Mouse (Mus musculus): ENCODE results near the gene Mmgt2.

Gene Mmgt2

DNA sequence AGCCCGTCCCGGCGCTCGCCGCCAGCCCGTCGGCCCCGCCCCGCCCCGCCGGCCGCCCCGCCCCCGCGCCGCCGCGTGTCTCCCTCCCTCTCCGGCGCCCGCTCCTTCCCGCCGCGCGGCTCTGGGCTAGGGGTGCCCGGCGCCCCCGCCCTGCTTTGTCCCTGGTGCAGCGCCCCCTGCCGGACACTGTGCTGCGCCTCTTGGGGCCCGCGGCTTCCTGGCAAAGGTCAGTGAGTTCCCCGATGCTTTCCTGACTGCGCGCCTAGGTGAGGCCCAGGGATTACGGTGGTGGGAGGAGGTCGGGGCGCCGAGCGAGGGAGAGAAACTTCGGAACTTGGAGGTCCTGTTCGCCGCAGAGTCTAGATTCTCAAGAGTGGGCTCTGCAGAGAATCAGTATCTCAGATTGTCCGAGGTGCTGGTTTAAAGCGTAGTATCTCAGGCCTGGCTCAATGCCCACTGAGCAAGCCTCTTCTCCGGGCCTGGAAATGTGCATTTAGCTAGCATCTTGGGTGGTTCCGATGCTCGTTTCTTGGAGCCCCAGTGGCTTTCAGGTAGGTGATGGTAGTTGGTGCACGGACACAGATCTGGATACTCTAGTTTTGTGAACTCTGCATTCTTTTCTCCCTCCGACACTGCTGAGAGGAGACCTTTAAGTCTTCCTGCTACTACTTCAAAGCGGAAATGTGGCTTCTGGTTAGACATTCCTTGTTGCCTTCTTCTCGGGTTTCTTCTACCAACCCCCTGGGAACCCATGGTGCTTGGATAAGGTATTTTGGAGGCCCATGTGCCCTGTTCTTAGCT, at the start of gene Mmgt2:
Gene Mmgt2, plus strand, starts transcription at position 74 of the 801 bp plus-strand sequence.
- DNase-seq (ENCODE audit: low spot score in 2 of 2) = peak; percentile 89 to 94

DNA sequence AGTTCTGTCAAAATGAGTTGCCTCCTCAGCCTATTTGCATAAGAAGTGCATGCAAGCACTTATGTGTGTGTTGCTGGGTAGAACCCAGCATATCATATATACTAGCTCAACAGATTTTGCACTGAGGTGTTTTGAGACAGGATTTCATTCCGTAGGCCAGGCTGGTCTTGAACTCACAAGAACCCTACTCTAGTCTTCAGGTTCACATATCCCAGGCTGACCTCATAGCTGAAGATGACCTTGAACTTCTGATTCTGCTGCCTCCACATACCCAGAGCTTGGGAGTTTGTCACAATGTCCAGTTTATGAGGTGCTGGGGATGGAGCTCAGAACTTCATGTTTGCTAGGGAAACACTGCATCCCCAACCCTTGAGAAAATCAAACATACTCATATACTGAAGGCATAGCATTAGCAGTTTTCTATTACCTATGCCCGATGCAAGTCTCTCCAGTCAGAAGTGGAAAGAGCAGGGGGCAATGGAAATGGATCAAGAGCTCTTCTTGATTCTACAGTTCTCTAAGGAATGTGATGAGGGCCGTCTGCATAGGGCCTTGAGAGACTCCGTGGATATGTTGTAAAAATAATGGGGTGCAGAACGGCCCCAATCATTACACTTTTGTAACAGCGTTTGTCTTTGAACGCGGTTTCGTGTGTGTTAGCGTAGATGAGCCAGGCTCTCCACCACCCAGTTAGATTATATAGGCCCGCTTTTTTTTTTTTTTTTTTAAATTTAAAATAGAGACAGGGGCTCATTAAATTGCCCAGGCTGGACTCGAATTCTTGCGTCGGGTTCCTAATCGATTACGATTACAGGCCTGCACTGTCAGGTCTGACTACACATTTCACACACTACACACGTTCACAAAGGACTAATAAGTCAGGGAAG, 46.5 kb upstream of the Mmgt2 start:
- no peak for DNase-seq (ENCODE audit: low spot score in 2 of 2)

DNA sequence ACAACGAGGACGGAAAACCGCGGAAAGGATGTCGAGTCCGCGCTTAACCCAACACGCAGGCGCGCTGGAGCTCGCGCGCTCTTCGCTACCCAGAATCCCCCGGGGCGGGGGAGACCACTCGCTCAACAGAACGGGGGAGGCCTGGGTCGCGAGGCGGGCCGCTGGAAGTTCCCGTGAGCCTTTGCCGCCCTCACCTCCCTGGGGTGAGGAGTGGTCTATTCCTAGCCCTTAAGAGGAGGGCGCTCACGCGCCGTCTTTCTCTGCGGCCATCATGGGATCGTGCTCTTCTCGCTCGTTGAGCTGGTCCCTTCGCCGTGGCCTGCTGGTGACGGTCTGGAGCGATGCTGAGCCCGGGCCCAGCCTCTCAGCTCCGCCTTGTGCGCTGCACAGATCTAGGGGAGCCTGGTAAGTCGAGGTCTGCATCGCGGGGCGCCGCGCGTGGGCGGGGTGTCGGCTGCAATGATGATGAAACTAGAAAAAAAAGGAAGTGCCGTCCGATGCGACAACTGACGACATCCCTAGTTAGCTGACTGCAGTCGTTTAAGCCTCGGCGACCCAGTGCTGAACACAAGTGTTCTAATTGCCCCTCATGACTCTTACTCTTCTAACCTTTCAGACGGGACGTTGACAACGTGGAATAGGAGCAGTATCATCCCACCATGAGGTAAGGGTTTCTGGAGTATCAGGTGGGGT, 45.7 kb upstream of the Mmgt2 start:
- peak; percentile 95 to 97 for DNase-seq (ENCODE audit: low spot score in 2 of 2)

DNA sequence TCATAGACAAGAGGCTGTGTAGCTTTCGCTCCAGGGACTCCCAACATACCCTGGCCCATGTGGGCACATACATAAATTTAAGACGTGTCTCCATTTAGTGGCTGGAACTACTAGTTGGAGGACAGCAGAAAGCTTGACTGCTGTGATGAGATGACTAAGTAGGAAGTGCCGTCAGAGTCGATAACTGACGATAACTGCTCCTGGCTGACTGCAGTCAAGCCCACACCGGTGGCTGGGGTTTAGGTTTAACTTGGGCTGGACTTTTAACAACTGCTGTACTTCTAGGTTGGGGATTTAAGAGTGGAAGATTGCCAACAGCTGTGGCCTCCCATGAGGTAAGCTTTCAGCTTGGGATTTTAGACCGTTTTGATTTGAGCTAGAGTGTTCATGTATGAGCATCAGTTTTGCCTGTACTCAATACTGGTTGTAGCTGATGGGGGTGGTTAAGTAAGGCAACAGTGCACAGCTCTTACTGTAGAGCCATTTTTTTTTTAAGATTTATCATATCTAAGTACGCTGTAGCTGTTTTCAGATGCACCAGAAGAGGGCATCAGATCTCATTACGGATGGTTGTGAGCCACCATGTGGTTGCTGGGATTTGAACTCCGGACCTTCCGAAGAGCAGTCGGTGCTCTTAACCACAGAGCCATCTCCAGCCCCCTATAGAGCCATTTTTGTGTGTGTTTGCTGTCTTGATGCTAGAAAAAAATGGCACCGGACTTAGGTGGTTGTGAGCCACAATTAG, 45.0 kb upstream of the Mmgt2 start:
- peak in 1 of 2 experiments; percentile 45 for DNase-seq (ENCODE audit: low spot score in 2 of 2)

DNA sequence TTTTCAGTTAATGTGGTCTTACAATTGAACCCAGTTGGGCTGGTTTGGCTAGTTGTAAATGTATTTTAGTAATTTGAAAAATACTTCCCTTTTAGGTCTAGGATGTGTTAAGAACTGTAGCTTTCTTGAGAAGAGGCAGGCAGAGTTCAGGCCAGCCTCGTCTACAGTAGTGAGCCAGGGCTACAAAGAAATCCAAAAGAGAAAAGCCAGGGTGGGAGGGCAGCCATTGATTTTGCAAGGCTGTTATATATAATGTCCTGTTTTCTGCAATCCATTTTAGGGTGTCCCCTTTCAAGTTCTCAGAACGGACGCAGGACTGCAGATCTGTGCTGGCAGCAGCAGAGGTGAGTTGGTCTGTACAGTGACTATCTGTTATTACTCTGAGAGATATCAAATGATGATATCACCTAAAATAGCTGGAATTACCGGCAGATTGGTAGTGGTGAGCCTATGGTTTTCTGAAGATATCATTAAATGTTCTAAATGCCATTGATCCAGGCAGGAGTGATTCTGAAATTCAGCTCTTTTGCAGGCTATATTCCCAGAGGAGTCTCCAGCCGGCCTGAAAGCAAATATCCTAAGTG, 44.2 kb upstream of the Mmgt2 start:
- no peak for DNase-seq (ENCODE audit: low spot score in 2 of 2)

DNA sequence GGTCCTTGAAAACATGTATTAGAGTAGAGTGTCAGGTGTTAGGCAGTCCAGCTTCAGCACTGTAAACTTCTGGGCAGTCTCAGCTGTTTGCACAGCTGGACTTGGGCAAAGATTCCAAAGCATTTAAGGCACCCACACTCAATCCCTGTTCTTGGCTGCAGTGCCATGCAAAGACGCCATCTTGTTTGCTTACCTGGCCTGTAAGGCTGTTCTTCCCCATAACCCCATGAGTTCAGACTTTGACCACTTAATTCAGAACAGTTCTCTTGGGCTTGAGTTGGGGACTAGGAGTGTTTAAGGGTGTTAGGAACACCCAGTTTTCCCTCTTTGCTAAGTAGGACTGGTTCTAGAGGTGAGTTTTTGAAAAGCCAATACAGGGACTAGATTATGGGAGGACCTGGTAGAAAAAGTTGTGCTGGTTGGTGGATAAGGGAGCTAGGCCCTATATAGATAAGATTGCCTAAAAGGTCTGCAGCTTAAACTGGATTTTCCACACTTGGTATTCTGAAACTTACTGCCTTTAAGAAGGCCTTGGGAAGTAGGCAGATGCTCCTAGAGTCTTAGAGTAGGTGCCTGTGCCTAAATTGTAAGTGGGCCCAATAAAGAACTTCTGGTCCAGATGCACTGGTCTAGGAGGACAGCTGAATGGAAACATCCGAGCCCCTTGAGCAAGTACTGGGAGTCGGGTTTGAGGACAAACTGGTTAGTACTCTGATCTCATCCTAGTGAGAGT, 43.4 kb upstream of the Mmgt2 start:
- no peak for DNase-seq (ENCODE audit: low spot score in 2 of 2)

DNA sequence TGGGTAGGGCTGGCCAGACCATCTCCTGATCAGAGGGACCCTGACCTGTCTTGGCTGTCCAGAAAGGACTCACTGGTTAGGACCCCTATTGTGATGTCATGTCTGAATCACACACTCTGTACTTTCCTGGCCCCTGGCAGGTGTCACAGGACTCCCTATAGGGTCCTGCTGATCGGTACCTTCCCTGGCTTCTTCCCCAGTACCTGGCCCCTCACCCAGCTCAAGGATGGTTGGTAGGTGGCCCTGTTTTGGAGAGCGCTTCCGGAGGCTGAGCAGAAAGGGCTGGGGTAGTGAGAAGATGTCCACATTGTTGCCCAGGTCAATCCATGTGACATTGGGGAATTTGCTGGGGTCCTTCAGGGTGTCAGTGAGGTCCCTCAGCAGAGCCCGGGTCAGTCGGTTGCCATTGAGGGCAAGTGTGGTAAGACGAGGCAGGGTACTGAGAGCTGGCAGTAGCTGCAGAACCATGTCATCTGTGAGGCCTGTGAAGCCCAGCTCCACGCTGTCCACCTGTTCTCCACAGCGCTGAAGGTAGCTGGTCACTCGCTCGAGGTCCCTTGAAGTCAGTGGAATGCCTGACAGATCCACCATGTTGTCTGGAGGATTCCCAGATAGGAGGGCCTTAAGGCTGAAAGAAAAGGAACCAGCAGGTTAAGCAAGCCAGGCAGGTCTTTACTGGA, 42.7 kb upstream of the Mmgt2 start:
- DNase-seq (ENCODE audit: low spot score in 2 of 2) = no peak

DNA sequence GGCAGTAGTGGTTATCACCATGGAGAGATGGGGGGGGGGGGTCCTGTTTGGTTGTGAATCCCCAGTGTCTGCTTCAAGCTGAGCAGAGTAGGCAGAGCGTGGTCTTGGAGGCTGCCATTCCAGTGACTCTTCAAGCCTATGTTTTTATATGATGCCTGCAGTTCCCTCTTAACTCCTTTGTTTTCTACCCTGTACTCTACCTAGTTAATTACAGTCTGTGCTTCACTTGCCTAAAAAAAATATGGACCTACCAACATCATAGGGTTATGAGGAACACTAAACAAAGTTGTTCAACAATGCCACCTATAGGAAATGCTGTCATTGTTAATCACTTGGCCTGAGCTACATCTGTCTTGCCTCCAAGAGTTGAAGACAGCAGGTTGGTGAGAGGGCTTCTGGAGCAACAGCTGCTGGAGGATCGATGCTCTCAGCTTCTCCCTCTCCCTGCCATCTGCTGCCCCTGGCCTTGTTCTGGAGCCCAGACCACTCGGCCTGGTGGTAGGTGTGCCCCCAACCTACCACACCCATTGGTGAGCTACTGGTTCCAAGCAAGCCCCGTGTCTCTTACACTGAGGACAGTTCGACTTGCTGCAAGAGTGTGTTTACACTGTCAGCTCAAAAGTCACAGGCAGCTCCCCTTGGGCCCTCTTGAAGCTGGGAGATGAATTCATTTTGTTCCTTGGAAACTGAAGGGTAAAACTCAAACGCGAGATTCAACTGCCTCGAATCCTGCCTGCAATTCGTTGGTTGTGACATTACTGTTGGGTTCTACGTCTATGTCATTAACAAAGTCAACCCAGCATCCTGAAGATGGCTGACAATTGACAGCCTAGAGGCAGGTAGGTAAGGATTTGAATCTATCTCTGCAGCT, 41.9 kb upstream of the Mmgt2 start:
- no peak for DNase-seq (ENCODE audit: low spot score in 2 of 2)

DNA sequence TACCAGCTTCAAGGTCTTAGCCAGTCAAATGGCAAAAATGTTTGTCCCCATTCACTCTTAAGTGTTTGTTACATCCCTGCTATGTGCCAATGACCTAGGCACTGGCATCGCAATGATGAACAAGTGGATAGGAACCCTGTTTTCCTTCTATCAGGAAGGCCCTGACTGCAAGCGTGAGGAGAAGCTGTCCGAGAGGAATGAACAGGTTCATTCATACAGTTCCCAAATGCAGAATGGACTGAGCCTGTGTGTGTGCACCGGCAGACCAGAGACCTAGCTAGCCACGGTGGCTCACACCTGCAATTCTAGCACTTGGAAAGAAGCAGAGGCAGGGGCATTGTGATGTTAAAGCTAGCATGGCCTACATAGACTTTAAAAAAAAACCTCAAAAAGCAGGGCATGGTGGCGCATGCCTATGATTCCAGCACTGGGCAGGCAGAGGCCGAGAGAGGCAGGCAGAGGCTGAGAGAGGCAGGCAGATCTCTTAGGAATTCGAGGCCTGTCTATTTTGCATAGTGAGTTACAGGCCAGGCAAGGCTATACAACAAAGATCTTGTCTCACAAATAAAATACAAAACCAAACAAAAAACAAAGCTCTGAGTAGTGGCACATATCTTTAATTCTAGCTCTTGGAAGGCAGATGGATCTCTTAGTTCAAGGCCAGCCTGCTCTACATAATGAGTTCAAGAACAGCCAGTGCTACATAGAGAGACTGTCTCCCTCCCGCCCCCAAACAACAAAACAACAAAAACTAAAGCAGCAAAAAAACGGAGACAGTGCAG, 41.1 kb upstream of the Mmgt2 start:
- DNase-seq (ENCODE audit: low spot score in 2 of 2) = no peak

DNA sequence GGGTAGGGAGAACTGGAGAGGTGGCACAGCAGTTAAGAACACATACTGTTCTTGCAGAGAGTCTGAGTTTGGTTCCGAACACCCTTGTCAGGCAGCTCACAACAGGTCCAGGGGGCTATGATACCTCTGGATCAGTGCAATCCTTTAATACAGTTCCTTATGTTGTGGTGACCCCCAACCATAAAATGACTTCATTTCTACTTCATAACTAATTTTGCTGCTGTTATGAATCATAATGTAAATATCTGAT, 40.6 kb upstream of the Mmgt2 start:
- DNase-seq (ENCODE audit: low spot score in 2 of 2) = no peak

DNA sequence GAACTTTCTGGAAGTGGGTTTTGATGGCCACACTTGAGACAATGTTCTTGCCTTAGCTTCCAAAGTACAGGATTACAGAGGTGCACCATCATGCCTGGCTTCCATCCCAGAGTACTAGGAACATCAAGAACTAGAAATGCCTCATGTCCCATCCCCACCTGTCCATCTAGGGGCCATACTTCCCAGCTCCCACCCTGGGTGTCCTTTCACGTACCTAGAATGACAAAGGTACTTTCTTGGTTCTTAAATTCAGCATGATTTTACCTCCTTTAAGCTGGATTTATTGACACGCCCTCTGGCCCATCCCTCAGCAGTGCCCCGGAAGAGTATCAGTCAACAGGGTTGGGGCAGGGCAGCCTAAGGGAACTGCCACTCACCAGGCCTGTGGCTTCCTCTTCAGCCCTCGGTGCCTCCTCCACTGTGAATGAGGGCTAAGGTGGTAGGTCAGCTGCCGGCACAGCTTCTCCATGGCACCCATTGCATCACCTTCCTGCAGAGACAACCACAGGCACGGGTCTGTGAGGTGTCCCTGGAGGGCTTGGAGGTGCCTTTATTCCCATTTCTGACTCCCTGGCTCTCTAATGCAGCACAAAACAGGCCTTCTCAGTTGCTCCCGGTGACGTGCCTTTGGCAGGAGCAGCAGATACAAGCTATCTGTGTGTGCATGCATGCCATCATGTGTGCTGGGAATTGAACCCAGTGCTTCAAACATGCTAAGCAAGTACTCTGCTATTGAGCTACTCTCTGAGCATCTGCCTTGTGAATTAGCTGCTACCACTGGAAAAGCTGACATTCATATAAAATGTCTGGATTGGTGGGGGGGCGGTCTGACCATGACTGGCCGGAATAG, 39.4 kb upstream of the Mmgt2 start:
- no peak for DNase-seq (ENCODE audit: low spot score in 2 of 2)

DNA sequence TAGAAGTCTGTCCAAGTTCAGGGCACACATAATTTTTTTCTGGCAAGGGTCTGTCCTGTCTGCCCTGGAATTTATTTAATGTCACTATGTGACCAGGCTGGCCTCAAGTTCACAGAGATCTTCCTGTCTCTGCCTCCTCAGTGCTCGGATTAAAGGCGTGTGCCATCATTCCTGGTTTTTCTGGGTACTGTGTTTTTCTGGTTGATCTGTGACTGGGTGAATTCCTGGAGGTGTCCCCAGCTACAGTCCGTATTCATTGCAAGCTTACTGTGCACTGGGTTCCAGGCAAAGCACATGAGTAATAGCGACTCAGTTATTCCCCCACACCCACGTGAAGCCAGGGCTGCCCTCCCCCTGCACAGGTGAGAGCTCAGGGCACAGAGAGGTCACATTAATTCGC, 38.2 kb upstream of the Mmgt2 start:
- no peak for DNase-seq (ENCODE audit: low spot score in 2 of 2)

DNA sequence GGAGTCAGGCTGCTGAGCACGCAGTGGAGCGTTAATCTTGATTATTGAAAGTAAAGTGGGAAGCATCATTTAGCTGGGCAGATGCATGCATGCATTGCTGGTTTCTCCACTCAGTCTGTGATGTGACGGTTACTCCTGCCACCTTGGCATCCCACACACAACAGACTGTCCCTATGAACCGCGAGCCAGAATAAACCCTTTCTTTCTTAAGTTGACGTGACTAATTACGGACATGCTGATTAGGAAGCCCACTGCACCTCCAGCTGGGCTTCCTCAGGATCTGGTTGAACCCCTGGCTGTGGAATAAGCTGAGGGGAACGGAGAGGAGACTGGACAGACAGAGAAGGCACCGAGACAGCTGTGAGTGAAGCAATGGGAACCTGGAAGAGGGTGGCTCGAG, 35.9 kb upstream of the Mmgt2 start:
- DNase-seq (ENCODE audit: low spot score in 2 of 2) = no peak

DNA sequence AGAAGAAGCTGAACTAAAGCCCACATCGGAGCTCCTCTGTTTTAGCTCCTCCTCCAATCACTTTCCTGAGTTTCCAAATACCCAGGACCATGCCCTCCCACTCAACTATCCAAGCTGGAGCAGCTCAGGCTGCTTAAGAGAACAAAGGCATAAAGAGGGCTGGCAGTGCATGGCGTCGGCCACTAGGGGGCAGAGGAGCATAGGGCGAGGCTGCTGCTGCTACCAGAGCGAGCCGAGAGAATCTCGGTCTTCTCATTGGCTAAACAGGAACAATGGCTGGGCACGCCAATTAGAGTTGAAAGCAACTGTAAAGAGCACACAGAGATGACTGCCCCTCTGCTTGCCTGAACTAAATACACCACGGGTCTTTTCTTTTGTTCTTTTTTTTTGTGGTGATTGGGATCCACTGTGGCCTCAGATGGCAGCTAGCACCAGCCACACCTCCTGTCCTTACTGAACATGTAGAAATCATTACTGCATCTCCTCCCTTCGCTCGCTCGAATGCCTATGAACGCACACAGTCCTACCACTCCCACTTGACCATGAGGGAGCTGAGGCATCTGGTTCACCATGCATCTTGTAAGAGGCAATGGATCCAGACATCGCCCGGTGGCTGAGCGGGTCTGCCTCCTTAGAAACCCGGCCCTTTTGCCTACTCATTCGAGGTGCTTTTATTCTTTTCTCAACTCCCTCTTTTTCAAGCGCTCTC, 34.7 kb upstream of the Mmgt2 start:
- peak; percentile 80 to 91 for DNase-seq (ENCODE audit: low spot score in 2 of 2)

DNA sequence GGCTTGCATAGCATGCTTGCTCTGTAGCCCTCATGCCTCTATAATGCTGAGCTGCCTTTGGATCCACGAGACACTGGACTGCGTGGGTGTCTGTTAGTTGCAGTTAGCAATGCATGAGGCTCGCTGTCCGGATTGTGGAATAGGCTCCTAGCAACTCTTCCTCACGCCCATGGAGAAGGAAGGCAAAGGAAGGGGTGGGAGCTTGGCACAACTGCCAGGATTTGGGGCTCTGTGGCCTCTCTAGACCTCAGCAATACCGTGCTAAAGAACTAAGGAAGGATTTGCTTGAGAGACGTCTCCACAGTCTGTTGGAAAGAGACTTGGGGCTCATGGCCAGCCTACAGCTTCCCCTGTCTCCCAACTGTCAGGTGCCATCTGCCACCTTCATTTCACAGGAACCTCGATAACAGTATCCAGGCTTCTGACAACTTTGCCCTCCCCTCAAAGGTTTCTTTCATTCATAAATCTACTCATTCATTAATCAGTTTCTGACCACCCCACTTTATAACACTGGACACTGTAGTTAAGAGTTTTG, 33.5 kb upstream of the Mmgt2 start:
- no peak for DNase-seq (ENCODE audit: low spot score in 2 of 2)

DNA sequence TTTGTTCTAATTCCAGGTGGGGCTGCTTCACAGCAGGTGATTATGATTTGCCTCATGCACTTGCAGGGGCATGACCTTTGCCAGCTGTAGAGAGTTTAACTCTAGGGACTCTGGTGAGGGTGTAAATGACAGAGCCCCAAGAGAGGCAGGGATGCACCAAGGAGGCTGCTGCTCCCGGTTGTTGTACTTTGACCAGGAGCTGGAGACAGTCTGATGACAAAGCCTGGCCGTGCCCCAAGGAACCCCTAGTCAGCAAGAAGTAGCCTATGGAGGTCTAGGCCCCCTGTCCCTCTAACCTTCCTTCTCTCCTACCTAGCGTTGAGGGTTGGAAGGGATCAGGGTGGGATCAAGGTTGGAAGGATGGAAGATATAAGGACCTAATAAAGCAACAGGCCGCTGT, 33.0 kb upstream of the Mmgt2 start:
- no peak for DNase-seq (ENCODE audit: low spot score in 2 of 2)

DNA sequence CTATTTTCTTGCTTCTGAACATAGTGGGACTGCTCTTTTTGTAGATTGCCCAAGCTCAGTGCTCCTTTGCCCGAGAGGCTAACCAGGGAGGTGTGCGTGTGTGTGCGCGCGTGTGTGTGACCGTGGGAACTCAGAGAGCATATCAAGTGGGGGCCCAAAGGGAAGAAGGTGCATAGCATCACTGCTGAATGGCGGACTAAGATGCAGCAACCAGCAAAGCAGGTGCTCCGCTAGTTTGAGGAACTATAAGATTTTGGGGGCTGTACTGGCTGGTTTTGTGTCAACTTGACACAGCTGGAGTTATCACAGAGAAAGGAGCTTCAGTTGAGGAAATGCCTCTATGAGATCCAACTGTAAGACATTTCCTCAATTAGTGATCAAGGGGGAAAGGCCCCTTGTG, 27.4 kb upstream of the Mmgt2 start:
- no peak for DNase-seq (ENCODE audit: low spot score in 2 of 2)
